Mouse (Mus musculus): Measurements from ENCODE around the gene Olfr1029.
"Not testable (repeated sequence)": the region's sequence is repeated elsewhere in the genome, so short reads cannot be mapped to it uniquely, and the experiment has no call there.

Gene Olfr1029

DNA sequence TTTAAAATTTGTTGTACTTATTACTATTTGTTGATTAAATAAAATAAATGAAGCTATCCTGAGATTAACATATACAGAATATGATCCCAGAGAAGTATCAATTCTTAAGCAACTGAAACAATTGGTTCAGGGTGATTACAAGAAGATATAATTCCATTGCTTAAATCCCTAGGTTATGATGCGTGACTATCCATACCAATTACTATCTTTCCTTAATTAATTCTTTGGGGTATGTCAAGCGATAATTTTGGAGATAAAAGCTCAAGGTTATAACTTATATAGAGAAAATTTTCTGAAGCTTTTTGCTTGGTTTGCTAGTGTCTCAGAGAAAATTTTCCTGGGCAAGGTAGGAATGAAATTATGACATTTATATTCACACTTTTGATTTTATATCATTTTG lies at the start of gene Olfr1029:
TSS of gene Olfr1029 (plus strand) at position 301 of the 400 bp plus-strand sequence.
- DNase-seq (ENCODE audit: low spot score), result no peak

DNA sequence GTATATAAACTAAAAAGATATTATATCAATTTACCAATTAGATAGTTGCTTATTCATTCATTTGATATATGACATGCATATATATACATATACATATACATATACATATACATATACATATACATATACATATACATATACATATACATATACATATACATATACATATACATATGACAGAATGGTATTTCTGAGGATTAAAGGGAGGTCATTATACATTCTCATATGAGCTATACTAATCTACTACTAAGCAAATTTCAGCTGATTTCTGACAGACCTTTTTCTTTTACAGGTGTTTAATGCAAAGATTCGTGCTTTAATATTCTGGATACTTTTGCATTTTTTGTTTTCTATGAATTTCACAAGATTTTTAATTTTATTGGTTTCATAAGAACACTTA lies 23.6 kb upstream of the Olfr1029 start, which contains the start of gene Olfr1028:
TSS of gene Olfr1028 (plus strand) at position 301 of the 400 bp plus-strand sequence.
- DNase-seq (ENCODE audit: low spot score), result no peak

DNA sequence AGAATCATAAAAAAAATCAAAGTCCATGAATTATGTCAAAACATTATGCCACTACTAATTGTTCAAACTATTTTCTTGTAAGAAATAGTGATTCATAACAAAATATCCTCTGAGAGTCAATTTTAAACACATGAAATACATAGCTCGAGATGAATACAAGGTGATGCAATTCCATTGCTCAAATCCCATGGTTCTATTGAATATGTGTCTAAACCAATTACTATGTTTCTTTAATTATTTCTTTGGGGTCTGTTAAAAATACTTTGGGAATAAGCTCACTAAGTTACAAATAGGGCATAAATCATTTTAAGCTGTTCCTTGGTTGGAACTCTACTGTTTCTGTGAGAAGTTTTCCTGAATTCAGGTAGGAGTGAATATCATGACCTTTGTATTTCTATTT lies 5.3 kb downstream of the Olfr1029 start, which contains the start of gene Olfr1030:
TSS of gene Olfr1030 (plus strand) at position 301 of the 400 bp plus-strand sequence.
- DNase-seq (ENCODE audit: low spot score), result no peak

DNA sequence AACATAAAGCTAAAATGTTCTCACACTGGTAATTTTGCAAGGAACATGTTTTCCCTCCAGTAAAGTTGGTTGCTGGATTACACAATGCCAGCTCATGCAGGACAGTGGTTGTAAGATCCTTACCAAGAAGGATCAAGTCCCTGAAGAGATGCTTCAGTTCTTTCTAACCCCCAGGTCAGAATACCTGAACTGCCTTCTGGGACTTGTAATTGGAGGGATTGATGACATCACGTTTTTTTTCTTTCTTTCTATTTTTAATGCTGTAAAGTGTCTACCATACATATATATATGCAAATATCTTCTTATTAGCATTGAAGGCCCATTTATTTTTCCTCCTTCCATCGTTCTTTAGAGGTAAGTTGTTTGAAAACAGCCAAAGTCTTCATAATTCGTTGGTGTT lies 16.3 kb downstream of the Olfr1029 start, which contains the start of gene Olfr1031:
TSS of gene Olfr1031 (plus strand) at position 301 of the 400 bp plus-strand sequence.
- no peak for DNase-seq (ENCODE audit: low spot score)

DNA sequence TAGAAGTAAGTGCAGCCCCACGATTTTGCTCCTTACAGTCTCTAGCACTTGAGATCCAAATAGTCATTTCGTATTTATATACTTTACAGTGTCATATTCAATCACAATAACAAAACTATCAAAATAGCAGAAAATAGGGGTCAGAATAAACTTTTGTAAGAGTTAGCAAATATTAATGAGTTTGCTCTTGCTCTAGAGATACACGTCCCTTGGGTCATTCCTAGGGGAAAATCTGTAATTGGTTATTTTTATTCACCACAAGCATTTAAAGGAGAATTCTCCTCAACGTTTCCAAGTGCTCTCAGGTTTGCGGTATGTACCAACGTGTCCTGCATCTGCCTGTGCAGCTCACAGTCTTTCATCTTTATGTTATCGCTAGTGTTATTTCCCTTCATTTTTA lies 31.5 kb downstream of the Olfr1029 start, which contains the start of gene Olfr1032:
TSS of gene Olfr1032 (plus strand) at position 301 of the 400 bp plus-strand sequence.
- no peak for DNase-seq (ENCODE audit: low spot score)

DNA sequence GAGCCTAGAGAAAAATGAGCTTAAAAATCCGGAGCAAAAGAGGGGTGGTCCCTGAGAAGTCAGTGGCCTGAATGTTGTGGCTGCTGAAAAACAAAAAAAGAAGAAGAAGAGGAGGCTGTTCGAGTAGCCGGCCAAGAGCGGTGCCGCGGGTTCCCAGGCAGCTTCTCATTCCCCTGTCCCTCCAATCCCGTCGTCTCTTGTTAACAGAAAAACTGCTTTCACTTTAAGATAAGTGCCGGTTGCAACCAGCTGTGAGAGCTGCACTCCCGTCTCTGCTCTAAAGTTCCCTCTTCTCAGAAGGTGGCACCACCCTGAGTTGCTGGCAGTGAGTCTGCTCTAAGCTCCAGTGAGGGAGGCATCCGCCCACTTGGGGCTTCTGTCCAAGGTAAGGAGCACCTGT lies 46.7 kb downstream of the Olfr1029 start, which contains the start of gene Olfr1033:
TSS of gene Olfr1033 (plus strand) at position 228 of the 400 bp plus-strand sequence.
- DNase-seq (ENCODE audit: low spot score), result not testable (repeated sequence)

DNA sequence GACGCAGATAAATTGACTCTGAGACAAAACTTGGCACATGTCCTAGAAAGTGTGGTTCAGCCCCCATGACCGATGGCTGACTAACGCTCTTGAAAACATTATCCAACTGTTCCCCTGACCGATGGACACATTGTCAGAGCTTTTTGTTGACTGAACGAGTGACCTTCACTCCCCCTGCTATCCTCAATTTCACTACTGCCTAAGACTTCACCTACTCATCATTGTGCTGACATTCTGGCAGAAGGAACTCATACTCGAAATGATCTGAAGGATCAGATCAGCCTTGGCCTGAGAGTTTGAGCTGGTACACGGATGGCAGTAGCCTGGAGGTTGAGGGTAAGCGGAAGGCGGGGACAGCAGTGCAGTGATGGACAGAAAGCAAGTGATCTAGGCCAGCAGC lies 47.8 kb downstream of the Olfr1029 start:
- not testable (repeated sequence) for DNase-seq (ENCODE audit: low spot score)

All from urinary bladder, postnatal 10 days (tissue).